Mouse (Mus musculus): Measurements from ENCODE around the gene Scap.

The Scap gene

DNA sequence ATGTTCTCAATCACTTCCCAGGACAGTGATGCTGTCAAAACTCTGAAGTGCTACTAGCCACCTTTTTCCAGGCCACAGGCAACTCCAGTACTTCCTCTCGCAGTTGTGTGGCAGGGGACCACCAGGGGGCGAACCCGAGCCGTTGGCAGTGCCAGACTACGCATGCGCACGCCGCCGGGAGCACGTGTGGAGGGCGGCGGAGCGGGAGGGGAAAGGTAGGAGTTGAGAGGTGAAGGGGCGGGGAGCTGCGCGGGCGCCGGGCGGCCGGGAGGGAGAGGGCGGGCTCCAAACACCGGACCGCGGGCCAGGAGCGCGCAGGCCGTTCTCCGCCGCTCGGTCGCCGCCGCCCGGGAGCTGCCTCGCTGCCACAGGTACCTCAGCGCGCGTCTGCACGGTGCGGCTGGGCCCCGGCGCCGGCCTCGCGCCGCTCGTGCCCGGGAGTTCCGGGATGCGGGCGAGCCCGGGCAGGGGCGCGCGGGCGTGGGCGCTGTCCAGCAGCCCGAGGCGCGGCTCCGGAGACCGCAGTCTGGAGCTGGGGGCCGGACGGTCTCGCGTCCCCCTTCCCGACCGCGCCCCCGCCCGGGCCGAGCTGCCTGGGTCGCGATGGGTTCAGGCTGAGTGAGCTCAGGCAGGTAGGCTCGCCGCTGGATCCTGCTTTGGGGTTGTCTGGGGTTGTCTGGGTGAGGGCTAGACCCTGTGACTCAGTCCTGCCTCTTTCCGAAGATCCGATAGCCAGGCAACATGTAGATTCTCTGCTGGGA, at the start of gene Scap:
TSS of gene Scap (plus strand) at position 154 of the 761 bp plus-strand sequence.
- in situ Hi-C loops (cut with MboI; ENCODE audit: low sequenced_read_pairs): no loop called here

DNA sequence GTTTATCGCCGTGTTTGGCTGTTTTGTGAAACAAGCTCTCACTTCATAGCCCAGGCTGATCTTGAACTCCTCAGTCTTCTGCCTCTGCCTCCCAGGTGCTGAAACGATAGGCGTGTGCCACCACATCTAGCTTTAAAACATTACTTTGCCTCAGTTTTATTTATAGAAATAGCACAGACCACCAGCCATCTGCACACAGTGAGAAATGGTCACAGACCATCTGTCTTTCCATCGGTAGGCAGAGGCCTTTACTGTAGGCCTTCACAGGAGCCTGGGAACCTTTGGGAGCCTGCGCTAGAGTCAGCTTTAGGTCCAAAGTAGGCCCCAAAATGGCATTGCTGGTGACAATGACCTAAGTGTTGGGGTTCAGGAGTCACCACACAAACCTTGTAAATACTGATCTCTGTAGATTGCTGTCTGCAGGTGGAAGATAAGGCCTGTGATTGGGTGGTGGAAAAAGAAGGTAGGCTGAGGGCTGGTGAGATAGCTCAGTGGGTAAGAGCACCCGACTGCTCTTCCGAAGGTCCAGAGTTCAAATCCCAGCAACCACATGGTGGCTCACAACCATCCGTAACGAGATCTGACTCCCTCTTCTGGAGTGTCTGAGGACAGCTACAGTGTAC, 48.9 kb upstream of the Scap start:
- in situ Hi-C loops (cut with MboI; ENCODE audit: low sequenced_read_pairs): loop anchor here (25.0 kb wide), 1 partner anchor 397 kb away; the partner anchor contains the start of gene Cdc25a

DNA sequence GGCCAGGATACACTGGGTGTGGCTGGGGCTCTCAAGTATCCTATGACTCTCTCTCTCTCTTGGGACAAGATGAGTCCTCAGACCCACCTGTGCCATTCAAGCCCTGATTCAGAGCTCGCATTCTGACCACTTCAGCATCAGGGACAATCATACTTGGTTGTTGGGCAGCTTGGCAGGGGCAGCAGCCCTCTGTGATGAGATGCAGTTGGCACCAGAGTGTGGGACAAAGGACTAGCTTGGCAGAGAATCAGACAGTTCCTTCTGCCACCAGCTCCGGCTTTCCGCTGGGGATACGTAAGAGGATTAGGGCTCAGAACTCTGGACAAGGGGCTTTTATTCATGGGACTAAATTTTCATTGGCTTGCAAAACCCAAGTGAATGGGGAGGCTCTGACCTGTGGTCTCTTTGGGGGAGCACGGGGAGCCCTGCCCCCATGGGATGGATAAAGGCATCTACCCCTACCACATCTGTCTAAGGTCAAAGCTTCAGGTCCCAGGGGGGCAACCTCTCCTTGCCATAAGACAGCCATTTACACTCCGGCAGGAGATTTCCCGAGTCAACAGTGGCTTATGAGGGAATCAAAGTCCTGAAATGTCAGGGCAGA, 45.7 kb upstream of the Scap start:
- in situ Hi-C loops (cut with MboI; ENCODE audit: low sequenced_read_pairs): loop anchor here (25.0 kb wide), 1 partner anchor 400 kb away; the partner anchor contains the start of gene Cdc25a

DNA sequence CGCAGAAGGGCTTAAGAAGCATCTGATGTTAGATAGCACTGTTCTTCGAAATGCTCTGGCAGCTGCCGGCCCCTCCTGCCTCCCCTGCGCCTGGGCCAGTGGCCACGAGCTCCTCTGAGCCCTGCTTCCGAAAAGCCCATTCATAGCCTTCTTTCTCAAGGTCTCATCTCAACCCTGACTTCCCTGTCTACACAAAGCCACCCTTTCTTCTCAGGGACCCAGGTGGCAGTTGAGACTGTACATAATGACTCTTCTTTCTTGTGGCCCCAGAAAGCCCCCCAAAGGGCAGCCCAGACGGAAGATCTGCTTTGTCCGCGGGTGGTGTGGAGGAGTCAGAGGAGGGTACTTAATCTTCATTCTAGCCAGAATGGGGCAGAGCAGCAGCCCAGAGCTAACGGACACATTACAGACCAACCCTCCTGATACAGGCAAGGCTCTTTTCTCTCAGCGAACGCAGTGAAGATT, 39.8 kb upstream of the Scap start:
- in situ Hi-C loops (cut with MboI; ENCODE audit: low sequenced_read_pairs): loop anchor here (25.0 kb wide), 1 partner anchor 406 kb away; the partner anchor contains the start of gene Cdc25a

DNA sequence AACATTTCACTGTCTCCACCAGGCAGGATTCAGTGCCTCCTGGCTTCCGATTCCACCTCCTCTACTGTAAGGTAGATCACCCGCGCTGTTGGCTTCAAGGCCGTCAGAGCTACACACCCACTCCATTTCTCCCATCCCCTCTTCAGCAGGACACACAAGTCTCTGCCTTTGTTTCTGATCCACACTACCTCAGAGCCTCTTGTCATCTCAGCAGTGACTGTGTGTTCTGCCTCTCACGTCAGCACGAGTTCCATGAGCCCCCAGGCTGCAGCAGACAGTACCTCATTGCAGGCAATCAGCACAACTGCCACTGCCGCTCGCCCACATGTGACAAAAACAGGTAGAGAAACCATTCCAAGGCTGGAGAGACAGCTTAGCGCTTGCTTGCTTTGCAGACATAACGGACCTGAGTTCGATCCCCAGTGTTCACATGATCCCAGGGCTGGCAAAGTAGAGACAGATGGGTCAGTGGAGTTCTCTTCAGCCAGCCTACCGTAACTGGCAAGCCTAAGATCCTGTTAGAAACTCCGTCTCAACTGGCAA, 39.1 kb upstream of the Scap start:
- in situ Hi-C loops (cut with MboI; ENCODE audit: low sequenced_read_pairs): loop anchor here (25.0 kb wide), 1 partner anchor 407 kb away; the partner anchor contains the start of gene Cdc25a

DNA sequence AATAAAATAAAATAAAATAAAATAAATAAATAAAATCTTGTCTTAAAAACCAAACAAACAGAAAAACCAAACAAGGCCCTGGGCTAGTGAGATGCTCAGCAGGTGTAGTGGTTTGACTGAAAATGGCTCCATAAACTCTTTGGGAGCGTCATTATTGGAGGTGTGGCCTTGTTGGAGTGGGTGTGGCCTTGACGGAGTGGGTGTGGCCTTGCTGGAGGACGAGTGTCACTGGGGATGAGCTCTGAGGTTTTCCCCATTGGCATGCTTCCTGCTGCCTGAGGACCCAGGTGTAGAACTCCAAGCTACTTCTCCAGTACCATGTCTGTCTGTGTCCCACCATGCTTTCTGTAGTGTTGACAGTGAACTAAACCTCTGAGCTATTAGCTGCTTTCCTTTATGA, 38.3 kb upstream of the Scap start:
- in situ Hi-C loops (cut with MboI; ENCODE audit: low sequenced_read_pairs): loop anchor here (25.0 kb wide), 1 partner anchor 407 kb away; the partner anchor contains the start of gene Cdc25a

DNA sequence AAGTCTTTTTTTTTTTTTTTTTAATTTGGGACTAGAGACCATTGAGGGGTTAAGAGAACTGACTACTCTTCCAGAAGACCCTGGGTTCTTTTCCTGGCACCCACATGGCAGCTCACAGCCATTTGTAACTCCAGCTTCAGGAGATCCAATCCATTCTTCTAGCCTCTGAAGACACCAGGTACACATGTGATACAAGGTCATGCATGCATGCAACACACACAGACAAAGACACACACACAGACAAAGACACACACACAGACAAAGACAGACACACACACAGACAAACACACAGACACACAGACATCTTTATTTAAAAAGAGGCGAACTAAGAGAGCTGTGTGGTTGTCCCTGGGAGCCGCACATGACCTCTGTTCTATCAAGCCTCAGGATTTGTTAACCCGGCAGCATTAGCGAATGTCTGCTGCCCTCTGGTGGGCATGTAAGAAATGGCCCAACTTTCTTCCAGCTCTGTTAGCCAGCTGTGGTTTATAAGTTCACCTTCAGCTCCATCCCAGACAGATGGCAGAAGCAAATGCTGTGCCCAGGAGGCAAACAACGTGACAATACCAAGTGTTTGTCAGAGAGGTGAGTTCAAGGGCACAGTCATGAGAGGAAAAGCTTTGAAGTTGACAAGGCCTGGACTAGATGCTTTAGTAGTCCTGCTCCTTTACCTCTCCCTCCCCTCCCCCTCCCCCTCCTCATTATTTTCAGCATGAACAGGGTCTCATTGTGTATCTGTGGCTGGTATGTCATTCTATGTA, 36.0 kb upstream of the Scap start:
- in situ Hi-C loops (cut with MboI; ENCODE audit: low sequenced_read_pairs): loop anchor here (25.0 kb wide), 1 partner anchor 410 kb away; the partner anchor contains the start of gene Cdc25a

DNA sequence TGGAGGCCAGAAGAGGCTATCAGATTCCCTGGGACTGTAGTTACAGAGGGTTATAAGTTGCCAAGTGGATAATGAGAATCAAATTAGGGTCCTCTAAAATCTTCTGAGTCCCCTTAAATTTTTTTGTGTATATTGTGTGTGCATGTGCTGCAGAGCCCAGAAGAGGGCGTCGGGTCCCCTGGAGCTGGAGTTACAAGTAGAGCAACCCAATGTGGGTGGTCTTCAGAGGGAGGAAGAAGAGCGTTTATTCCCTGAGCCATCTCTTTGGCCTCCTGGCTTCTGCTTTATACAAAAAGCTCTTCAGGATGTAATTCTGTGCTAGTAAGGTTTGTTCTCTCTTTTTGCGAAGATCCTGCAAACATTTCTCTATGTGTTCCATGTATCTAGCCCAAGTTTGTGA, 28.6 kb upstream of the Scap start:
- in situ Hi-C loops (cut with MboI; ENCODE audit: low sequenced_read_pairs): no loop called here

DNA sequence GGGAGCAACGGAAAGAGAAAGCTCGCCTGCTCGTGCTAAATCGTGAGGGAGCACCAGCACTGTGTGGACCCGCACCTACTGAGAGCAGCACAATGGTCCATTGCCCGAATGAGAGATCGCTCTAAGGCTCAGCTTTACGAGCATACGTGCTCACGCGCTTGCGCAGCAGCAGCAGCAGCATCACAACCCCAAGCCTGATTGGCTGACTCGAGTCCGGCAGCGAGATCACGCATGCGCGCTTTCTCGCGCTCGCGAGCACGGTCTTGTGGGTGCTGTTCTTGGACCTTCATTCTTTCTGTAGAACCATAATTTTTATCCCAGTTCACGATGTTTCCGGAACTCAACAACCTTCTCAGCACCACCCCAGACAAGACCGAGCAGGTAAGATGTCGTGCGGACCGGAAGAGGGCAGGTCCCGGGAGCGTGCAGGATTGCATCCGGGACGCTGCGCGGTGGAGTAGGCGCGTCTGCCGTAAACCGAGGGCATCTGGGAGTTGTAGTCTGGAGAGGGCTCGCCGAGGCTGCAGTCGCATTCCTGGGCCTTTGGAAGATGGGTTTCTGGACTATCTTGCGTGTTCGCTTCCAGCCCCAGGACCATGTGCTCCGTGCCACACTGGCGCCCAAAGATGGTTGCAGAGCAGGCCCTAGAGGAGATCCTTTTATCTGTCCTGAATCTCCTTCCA, 28.0 kb upstream of the Scap start, which contains the start of gene Elp6:
TSS of gene Elp6 (plus strand) at position 205 of the 683 bp plus-strand sequence.
- in situ Hi-C loops (cut with MboI; ENCODE audit: low sequenced_read_pairs): no loop called here

DNA sequence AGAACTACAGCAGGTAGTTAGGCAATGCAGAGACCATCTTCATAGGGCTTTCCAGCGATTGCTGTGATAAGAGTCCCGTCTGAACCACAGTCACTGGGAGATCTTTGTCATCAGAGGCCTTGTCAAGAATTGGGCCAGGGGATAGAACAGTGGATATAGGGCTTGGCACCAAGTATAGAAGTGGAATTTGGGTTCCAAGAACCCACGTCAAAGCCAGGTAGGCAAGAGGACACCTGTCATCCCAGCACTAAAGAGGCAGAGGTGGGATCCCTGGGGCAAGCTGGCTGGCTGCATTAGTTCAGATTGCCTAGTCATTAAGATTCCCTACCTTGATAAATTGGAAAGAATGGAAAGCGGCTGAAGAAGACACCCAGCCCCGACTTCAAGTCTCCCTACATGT, 26.7 kb upstream of the Scap start:
- in situ Hi-C loops (cut with MboI; ENCODE audit: low sequenced_read_pairs): no loop called here

DNA sequence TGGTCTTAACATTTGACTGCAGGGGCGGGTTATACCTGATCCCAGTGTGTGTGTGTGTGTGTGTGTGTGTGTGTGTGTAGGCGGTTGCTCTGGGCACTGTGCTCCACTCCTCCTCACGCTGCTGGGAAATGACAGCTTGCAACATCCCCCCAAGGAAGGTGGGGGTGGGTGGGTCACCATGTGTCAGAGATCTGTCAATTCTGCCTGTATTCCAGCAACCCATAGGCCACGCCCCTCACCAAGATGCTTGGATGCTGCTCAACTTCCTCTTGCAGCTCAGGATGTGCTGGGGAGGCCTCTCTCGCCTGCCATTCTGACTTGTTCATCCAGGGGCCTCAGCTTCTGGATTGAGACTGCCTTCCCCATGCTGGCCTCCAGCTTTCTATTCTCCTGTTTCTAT, 18.4 kb upstream of the Scap start:
- in situ Hi-C loops (cut with MboI; ENCODE audit: low sequenced_read_pairs): no loop called here

DNA sequence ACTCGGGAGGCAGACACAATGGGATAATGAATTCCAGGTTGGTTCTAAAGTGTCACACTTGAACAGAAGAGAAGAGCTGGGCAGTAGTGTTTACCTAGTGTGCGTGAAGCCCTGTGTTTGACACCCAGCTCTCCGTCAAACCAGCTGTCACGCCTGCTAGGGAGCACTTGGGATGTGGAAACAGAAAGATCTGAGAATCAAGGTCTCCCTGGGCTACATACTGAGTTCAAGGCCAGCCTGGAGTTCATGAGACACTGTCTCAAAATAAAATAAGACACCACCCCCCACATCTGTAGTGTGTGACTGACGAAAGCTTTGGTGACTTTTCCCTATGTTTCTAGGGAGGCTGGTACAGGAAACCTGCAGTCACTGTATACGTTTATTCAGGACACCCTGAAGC, 17.7 kb upstream of the Scap start:
- in situ Hi-C loops (cut with MboI; ENCODE audit: low sequenced_read_pairs): no loop called here

DNA sequence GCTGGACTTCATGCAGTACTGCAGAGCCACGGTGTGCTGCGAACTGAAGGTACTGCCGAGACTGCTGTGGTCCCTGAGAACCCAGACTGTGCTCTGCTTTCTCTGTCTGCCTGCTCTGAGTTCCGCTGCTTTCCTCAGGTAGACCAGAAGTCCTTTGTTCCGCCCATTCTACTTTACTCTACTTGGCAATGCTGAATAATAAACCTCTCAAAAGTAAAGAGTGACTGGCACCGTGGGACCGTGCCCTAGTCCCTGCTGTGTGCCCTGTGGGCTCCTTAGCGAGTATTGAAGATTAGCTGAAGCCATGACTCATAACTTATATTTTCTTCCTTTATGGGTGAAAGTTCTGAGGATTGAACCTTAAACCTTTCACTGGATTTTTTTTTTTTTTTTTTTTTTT, 17.2 kb upstream of the Scap start:
- in situ Hi-C loops (cut with MboI; ENCODE audit: low sequenced_read_pairs): no loop called here

DNA sequence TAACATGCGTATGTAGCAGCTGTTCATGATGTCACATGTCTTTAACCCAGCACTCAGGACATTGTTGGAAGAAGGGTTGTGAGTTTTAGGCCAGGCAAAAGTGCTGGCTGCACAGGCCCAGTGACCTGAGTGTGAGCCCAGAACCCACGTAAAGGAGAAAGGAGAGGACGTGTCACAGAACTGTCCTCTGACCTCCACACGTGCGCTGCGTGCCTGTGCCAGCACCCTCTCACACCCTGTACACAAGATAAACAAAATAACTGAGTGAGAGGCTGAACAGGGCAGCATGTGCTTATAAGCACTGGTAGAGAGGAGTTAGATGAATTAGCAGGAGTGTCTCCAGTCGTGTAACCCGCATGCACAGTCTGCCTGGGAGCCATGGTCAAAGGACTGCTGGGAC, 16.6 kb upstream of the Scap start:
- in situ Hi-C loops (cut with MboI; ENCODE audit: low sequenced_read_pairs): no loop called here

DNA sequence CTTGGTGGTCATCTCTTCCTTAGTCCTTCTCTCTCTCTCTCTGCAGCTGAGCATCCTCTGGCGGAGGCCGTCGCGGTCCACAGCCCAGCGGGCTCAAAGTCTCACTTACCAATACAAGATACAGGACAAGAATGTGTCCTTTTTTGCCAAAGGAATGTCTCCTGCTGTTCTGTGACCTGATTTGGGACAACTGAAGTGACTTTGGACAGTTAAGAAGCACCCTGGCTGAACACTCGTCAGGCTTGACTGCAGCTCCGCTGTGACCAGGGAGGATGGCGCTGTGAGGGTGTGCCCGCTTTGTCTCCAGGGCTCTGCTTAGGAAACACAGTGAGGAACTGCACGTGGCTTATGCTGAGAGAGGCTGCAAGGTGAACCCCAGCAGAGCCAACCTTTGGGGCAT, 12.3 kb upstream of the Scap start:
- in situ Hi-C loops (cut with MboI; ENCODE audit: low sequenced_read_pairs): no loop called here

DNA sequence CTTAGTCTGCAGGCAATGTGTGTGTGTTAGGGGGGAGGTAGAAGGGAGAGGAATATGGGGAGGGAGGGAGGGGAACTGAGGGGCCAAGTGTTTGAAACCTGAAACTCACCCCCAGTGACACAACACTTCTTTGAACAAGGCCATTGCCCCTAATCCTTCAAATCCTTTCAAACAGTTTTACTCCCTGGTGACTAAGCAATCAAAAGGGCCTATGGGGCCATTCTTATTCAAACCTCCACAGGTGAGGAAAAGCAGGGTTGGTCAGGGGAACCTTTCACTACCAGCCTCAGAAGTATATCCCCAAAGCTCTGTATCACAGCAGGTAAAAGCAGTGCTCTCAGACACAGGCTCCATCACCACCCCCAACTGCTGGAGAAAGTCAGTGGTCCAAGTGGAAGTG, 10.1 kb upstream of the Scap start:
- in situ Hi-C loops (cut with MboI; ENCODE audit: low sequenced_read_pairs): no loop called here

DNA sequence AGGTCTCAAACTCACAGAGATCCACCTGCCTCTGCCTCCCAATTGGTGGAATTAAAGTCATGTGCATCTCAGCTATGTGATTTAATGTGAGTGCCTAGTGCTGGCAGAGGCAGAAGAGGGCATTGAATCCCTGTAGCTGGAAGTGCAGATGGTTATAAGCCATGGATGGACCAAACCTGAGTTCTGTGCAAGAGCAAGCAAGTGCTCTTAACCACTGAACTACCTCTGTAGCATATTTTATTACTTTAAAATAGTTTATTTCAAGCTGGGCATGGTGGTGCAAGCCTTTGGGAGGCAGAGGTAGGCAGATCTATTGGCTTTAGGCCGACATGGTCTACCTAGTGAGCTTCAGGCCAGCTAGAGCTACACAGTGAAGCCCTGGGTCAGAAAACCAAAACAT, 8.9 kb upstream of the Scap start:
- in situ Hi-C loops (cut with MboI; ENCODE audit: low sequenced_read_pairs): no loop called here

DNA sequence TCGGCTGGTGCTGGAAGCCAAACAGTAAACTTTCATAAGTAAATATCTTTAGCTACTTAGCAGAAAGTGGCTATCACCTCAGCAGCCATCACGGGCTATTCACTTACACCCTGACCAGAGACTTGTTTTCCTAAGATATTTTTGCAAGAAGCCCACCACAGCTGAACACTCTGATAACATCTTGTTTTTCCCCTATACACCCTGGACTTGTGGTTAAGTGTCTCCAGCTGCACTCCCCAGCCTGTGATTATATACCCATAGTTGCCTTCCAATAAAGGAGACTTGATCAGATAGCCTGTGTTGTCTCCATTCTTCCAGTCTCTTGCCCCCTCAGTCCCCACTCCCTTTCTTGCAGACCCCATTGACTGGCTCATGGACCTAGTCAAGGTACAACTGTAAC, 4.9 kb upstream of the Scap start:
- in situ Hi-C loops (cut with MboI; ENCODE audit: low sequenced_read_pairs): no loop called here

DNA sequence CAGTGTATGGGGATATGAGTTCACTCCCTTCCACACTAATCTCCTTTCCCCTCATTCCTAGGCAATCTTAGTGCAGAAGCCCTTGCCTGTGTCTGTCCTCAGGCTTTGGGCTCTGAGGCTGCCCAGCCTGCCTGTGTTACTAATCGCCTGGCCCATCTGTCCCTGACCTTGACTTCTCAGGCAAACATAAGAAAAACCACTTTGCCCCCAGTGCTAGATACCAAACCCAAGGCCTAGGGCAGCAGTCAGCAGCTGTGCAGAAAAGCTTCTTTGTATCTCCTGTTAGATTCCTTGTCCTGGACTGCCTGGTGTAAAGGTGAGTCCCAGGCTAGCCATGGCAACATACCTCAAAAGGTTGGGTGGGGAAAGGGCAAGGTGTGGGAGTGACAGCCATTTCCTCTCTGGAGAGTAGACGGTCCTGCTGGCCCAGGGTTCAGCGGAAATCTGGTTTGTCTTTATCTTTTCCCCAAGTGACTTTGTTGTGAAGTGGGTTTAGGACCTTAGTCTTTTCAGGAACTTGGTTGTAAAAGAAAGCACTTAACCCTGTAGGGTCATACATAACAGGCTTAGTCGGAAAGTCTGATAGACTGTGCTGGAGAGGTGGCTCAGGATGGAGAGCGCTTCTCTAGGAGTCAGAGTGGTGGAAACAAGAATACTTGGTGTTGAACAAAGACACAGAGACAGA, 4.0 kb upstream of the Scap start:
- in situ Hi-C loops (cut with MboI; ENCODE audit: low sequenced_read_pairs): no loop called here

All from CH12F3 (cell line).